Comparison of ENCODE assay signal across 1 mouse cellular context in the genomic region with DNA sequence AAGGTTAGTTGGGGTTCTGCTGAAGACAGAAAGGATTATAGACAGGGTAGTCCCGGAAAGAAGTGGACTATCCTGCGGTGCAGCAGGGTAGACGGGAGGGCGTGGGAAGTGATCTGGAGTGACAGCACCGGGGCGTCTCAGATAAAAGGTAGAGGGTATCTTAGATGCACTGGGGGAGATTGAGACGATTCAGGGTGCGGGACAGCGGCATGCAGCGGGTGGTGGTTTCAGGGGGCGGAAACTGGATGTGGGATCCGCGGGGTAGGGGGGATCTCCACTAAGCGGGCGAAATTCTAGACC.
TF ChIP-seq lines count a peak whose summit lies in the region.

No protein-coding gene starts in this region.

TF ChIP-seq in CH12.LX, 34 proteins besides CTCF, POLR2A, EP300 and RAD21:
- TF ChIP-seq RCOR1 (conservative IDR thresholded peaks at IDR 0.05; ENCODE audit: low read depth, low read length) (no peak), MYC (IDR thresholded peaks at IDR 0.05; ENCODE audit: low read depth, low read length) (no peak), MXI1 (IDR thresholded peaks at IDR 0.05; ENCODE audit: low read depth, low read length) (no peak), MAFK (IDR thresholded peaks at IDR 0.05; ENCODE audit: insufficient replicate concordance, low read length) (no peak), MAZ (IDR thresholded peaks at IDR 0.05; ENCODE audit: low read depth, low read length) (no peak), JUND (conservative IDR thresholded peaks at IDR 0.05; ENCODE audit: low read depth, low read length) (no peak), E2F4 (IDR thresholded peaks at IDR 0.05; ENCODE audit: insufficient replicate concordance, low read depth, low read length) (no peak), TCF12 (IDR thresholded peaks at IDR 0.05; ENCODE audit: low read depth, low read length) (no peak), SMC3 (IDR thresholded peaks at IDR 0.05; ENCODE audit: low read depth, low read length) (no peak), CHD2 (IDR thresholded peaks at IDR 0.05; ENCODE audit: low read length) (no peak), HCFC1 (IDR thresholded peaks at IDR 0.05; ENCODE audit: low read depth, low read length) (no peak), JUN (IDR thresholded peaks at IDR 0.05; ENCODE audit: insufficient read depth, low read depth, low read length) (no peak), TBP (conservative IDR thresholded peaks at IDR 0.05; ENCODE audit: low read depth, low read length) (no peak), NRF1 (IDR thresholded peaks at IDR 0.05; ENCODE audit: low read depth, low read length) (no peak), ZKSCAN1 (IDR thresholded peaks at IDR 0.05; ENCODE audit: borderline replicate concordance, low read depth, low read length) (no peak), ZNF384 (IDR thresholded peaks at IDR 0.05; ENCODE audit: low read depth, low read length) (no peak), POLR2AphosphoS2 (IDR thresholded peaks at IDR 0.05; ENCODE audit: low read depth, low read length) (no peak), SIN3A (IDR thresholded peaks at IDR 0.05; ENCODE audit: low read length) (no peak), ETS1 (conservative IDR thresholded peaks at IDR 0.05; ENCODE audit: low read depth, low read length) (no peak), MAX (IDR thresholded peaks at IDR 0.05; ENCODE audit: low read length) (no peak)
